Mouse (Mus musculus) lung, postnatal 0 days (tissue): ENCODE measurements around the gene Ror1. TPM values are rescaled to one million over a fixed set of nuclear protein-coding genes. Genes with fewer than 3 reads are reported as not detected.

Source experiments
- ATAC-seq: fragments of 200-750 bp; cut with Nextera tagmentation; 2 replicates; pipeline ENCODE4 v1.8.0; 2017; ENCODE audit warnings: moderate library complexity
- DNase-seq: peaks from one replicate; pipeline ENCODE4 v3.0.0-alpha.2; 2016; ENCODE audit warnings: low spot score
- H3K27ac ChIP-seq: fragments of 300-500 bp; sonication (generic); 2 replicates; pipeline ENCODE4 v1.5.1; 2014; ENCODE audit warnings: antibody characterized with exemption, mild to moderate bottlenecking, low read length, mixed read lengths
- H3K27me3 ChIP-seq: fragments of 300-500 bp; sonication (generic); replicated peaks from 2 replicates; pipeline ENCODE4 v1.6.1; 2014; ENCODE audit warnings: low read length, mixed read lengths; ENCODE audit not compliant: insufficient read depth
- H3K36me3 ChIP-seq: fragments of 300-500 bp; sonication (generic); 2 replicates; pipeline ENCODE4 v1.6.1; 2014; ENCODE audit warnings: low read length, mixed read lengths; ENCODE audit not compliant: insufficient read depth
- H3K4me1 ChIP-seq: fragments of 300-500 bp; sonication (generic); 2 replicates; pipeline ENCODE4 v1.6.1; 2014; ENCODE audit warnings: antibody characterized with exemption, low read depth, low read length, mixed read lengths; ENCODE audit not compliant: insufficient read depth
- H3K4me2 ChIP-seq: fragments of 300-500 bp; sonication (generic); replicated peaks from 2 replicates; pipeline ENCODE4 v1.6.1; 2014; ENCODE audit warnings: low read depth, mild to moderate bottlenecking, low read length, moderate library complexity, mixed read lengths
- H3K4me3 ChIP-seq: fragments of 300-500 bp; sonication (generic); 2 replicates; pipeline ENCODE4 v1.5.1; 2014; ENCODE audit warnings: low read depth, low read length
- H3K9ac ChIP-seq: fragments of 300-500 bp; sonication (generic); replicated peaks from 2 replicates; pipeline ENCODE4 v1.6.1; 2014; ENCODE audit warnings: low read depth, mild to moderate bottlenecking
- H3K9me3 ChIP-seq: fragments of 300-500 bp; sonication (generic); 2 replicates; pipeline ENCODE4 v1.6.1; 2016; ENCODE audit warnings: low read length, mixed read lengths
- CTCF ChIP-seq: IDR thresholded peaks from 2 replicates; pipeline ENCODE4 v1.5.1; 2016; ENCODE audit warnings: antibody characterized with exemption, mild to moderate bottlenecking
- EP300 ChIP-seq: IDR thresholded peaks from 2 replicates; pipeline ENCODE4 v1.6.1; 2016; ENCODE audit warnings: antibody characterized with exemption, mild to moderate bottlenecking, control low read depth
- WGBS: fragments of 180-500 bp; shearing (Covaris S2); extraction: QIAGEN DNeasy Blood & Tissue Kit; methylation state at CpG from one replicate; pipeline ENCODE4 v1.1.7; 2014; 5-methylcytosine and 5-hydroxymethylcytosine counted together
- polyA plus RNA-seq: library from polyadenylated mRNA; unstranded; fragments of >200 nt; fragmentation: Nextera tagmentation; extraction: Ambion mirVana; gene quantifications from 2 replicates; pipeline ENCODE4 v1.2.1, GENCODE M21; 2015

Gene Ror1
- polyA plus RNA-seq, 1 experiment from 2014 or later: 6.2 TPM

DNA sequence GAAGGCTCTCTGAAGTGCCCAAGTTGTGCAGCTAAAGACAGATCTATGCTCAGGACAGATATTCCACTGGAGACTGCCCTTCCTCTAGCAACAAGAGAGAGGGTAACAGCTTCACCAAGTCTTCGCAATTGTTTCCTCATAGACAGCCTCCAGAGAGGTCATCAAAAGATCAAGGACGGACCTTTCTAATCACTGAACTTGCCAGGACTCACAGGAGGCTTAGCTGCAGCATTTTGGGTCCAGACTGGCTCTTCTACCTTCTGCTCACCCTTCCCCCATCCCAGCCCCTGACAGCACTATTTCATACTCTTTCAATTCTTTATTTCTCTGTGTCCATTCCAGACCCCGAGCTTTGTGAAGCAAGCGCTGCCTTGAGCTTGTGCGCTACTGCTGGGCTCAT is 204.6 kb downstream of the Ror1 start:
- Histone ChIP-seq H3K9ac (no peak overlapping the region), H3K36me3 (no peaks in the 10 kb centered on the region), H3K9me3 (no peaks in the 10 kb centered on the region), H3K4me2 (no peak overlapping the region), H3K4me1 (no peaks in the 10 kb centered on the region), H3K27me3 (no peaks in the 10 kb centered on the region), H3K27ac (no peak overlapping the region), H3K4me3 (no peak overlapping the region)
- DNase-seq (no peak), ATAC-seq (no peak)
- 69% methylated on average over 5 of the region's 5 CpGs for WGBS
- TF ChIP-seq CTCF (no peak), EP300 (no peak)

DNA sequence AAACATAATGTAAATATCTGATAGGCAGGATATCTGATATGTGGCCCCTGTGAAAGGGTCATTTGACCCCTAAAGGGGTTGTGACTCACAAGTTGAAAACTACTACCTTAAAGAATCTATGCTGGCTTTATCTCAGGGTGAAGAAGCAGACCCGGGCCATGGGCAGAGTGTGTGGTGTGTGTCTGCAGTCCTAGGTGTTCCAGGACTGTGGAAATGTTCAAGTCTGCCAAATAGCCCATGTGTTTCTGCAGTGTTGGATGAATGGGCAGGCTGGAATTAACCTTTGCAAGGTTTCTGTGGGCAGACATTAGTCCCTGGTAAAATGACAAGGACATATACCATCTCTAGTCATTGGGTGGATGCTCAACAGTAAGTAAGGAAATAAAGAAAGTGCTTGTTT is 205.8 kb downstream of the Ror1 start:
- ATAC-seq: no peak
- no peaks in the 10 kb centered on the region for H3K9me3 ChIP-seq
- H3K4me2 ChIP-seq: no peak overlapping the region
- H3K9ac ChIP-seq: no peak overlapping the region
- H3K36me3 ChIP-seq: no peaks in the 10 kb centered on the region
- no peak for DNase-seq
- no peaks in the 10 kb centered on the region for H3K4me1 ChIP-seq
- no peak overlapping the region for H3K27ac ChIP-seq
- no peak overlapping the region for H3K4me3 ChIP-seq
- TF ChIP-seq EP300 (no peak), CTCF (no peak)
- H3K27me3 ChIP-seq: no peaks in the 10 kb centered on the region
- 69% methylated on average over 1 of the region's 1 CpGs for WGBS

DNA sequence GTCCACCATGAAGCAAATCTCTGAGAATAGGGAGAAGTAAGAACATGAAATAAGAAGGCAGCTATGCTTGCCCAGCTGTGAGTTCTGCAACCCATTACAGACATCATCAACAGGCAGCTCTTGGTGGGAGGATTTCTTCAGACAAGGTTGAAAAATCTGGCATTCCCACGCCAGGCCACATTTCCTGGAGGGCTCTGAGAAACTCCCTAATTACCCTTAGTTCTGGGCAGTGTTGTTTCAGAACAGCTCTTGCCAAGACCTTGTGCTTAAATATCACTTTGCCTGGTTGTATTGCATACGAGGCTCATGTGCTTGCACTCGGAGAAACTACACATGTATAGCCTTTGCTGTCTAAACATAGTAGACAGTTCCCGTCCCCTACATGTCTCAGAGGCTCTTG is 211.8 kb downstream of the Ror1 start:
- H3K4me1 ChIP-seq: no peaks in the 10 kb centered on the region
- WGBS: 47% methylated on average over 4 of the region's 4 CpGs
- H3K9ac ChIP-seq: no peak overlapping the region
- no peaks in the 10 kb centered on the region for H3K27me3 ChIP-seq
- no peak overlapping the region for H3K4me3 ChIP-seq
- peak; percentile 65 for DNase-seq
- peak; percentile 26 for ATAC-seq
- H3K4me2 ChIP-seq: no peak overlapping the region
- H3K9me3 ChIP-seq: no peaks in the 10 kb centered on the region
- no peak for TF ChIP-seq CTCF
- peak; percentile 27; the same call in 1 of the 2 replicates for TF ChIP-seq EP300
- no peak overlapping the region for H3K27ac ChIP-seq
- no peaks in the 10 kb centered on the region for H3K36me3 ChIP-seq

DNA sequence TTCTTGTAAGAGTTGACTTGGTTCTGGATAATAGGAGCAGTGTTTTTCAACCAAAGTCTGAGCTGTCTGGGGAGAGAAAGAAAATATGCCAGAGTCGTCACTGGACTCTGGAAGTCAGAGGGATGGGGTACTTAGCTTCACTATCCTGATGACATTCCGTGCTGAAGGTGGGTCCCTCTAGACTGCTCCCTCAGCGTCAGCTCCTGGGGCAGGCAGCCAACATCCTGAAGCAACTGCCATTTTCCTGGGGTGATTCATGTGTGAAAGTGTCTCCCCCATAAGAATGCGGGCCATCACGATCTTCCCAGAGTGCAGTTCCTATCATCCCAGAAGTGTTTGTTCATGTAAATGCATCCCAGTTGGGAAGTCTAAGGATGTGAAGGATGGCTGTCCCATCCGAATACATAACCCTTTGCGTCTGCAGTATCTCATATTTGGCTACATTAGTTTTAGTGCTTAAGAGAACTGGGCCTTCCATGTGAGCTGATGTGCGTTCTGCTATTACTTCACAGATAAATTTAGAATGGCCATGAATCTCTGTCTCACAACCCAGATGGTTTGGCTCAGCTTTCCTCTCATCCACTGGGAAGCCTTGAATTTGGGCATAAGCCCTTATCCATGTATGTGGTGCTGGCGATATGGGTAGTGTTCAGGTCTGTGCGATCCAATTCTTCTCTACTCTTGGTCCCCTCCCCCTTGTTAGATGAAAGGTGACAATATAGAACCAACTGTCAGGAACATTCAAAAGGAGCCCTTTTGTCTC is 216.4 kb downstream of the Ror1 start:
- Histone ChIP-seq H3K9ac (no peak overlapping the region), H3K4me1 (no peaks in the 10 kb centered on the region), H3K36me3 (no peaks in the 10 kb centered on the region), H3K4me3 (no peak overlapping the region), H3K27me3 (no peaks in the 10 kb centered on the region), H3K27ac (no peak overlapping the region), H3K9me3 (no peaks in the 10 kb centered on the region), H3K4me2 (no peak overlapping the region)
- no peak for DNase-seq
- TF ChIP-seq EP300 (no peak), CTCF (no peak)
- ATAC-seq: no peak
- 64% methylated on average over 10 of the region's 10 CpGs for WGBS

DNA sequence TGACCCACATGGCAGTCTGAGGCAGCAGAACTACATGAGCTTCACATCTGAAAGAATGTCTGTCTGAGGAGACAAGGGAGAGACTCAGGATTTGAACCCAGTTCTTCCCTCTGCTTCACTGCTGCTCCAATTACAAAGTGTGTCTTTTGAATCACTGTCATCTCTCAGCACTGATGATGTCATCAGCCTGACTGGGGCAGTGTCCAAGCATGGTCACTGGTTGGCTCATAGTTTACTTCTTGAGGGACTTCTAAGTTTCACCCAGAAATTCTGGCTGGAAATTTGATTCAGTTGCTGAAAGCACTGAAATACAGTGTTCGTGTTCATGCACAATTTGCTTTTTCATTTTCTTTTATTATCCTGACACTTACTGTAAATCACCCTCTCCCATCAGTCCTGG is 219.5 kb downstream of the Ror1 start:
- H3K9ac ChIP-seq: no peak overlapping the region
- 42% methylated on average over 1 of the region's 1 CpGs for WGBS
- no peak overlapping the region for H3K4me2 ChIP-seq
- ATAC-seq (no peak), DNase-seq (no peak)
- no peak overlapping the region for H3K27ac ChIP-seq
- H3K4me1 ChIP-seq: no peaks in the 10 kb centered on the region
- no peaks in the 10 kb centered on the region for H3K27me3 ChIP-seq
- H3K9me3 ChIP-seq: no peaks in the 10 kb centered on the region
- H3K4me3 ChIP-seq: no peak overlapping the region
- no peaks in the 10 kb centered on the region for H3K36me3 ChIP-seq
- TF ChIP-seq CTCF (no peak), EP300 (no peak)

DNA sequence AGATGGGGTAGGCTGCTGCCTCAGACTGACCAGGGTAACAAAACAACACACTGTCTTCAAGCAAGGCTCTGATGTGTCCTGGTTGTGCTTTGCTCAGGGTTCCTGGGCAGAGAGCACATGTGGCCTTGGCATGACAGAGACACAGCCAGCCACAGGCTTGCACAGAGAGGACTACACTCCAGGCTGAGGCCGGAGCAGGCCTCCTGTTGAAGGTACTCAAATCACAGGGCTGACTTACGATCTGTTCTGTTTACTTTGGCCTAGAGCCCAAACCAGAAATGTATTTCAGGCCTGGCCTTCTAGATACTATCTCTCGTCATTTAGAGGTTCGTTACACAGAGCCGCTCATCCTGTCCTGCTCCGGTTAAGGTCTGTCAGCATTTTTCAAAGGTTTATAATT is 226.2 kb downstream of the Ror1 start:
- H3K4me2 ChIP-seq: no peak overlapping the region
- H3K9me3 ChIP-seq: no peaks in the 10 kb centered on the region
- H3K36me3 ChIP-seq: no peaks in the 10 kb centered on the region
- H3K27me3 ChIP-seq: no peaks in the 10 kb centered on the region
- peak; percentile 69 for DNase-seq
- no peak overlapping the region for H3K4me3 ChIP-seq
- TF ChIP-seq CTCF (no peak), EP300 (no peak)
- 12% methylated on average over 6 of the region's 6 CpGs for WGBS
- H3K9ac ChIP-seq: no peak overlapping the region
- no peak overlapping the region for H3K27ac ChIP-seq
- peak; percentile 76 for ATAC-seq
- peaks cover 8% of the 10 kb centered on the region; the same call in 1 of the 2 replicates for H3K4me1 ChIP-seq
